Mouse (Mus musculus): ENCODE measurements around the gene Mbl2.

GRCm38 (mm10) chr19:30247359-30247758 lies 14.6 kb downstream of the Mbl2 start:
- TF ChIP-seq CTCF (IDR thresholded peaks at IDR 0.05), result peak; percentile 46
- no peak for TF ChIP-seq EP300 (IDR thresholded peaks at IDR 0.05; ENCODE audit: insufficient read depth, low read depth, low read length)
- TF ChIP-seq POLR2A (IDR thresholded peaks at IDR 0.05; ENCODE audit: insufficient read depth, low read depth, low read length), result no peak
